Mouse (Mus musculus) liver, embryonic 16.5 days (tissue): Measurements from ENCODE around the gene 9430015G10Rik. TPM values are rescaled to one million over a fixed set of nuclear protein-coding genes. Genes with fewer than 3 reads are reported as not detected.

Experiments used
- polyA plus RNA-seq: library from polyadenylated mRNA; unstranded; fragments of >200 nt; fragmentation: Nextera tagmentation; extraction: Ambion mirVana; gene quantifications from 2 replicates; pipeline ENCODE4 v1.2.1, GENCODE M21; 2015

9430015G10Rik gene
- polyA plus RNA-seq, 1 experiment from 2014 or later, result 13.4 TPM

Other genes with a start within 250 kb of the 9430015G10Rik start
- gene Tas1r3, start 246.6 kb upstream of the 9430015G10Rik start, polyA plus RNA-seq, result 0.11 and 0.14 TPM in 2 replicates
- gene Cptp, start 240.5 kb upstream of the 9430015G10Rik start, polyA plus RNA-seq, result 7.1 and 8.4 TPM in 2 replicates
- gene Ints11, start 240.4 kb upstream of the 9430015G10Rik start, polyA plus RNA-seq, result 31.8 and 33.1 TPM in 2 replicates
- 12.9 and 13.4 TPM in 2 replicates for gene Pusl1, start 218.2 kb upstream of the 9430015G10Rik start, polyA plus RNA-seq
- 5.5 and 5.6 TPM in 2 replicates for gene Acap3, start 218.2 kb upstream of the 9430015G10Rik start, polyA plus RNA-seq
- gene Ube2j2, start 166.2 kb upstream of the 9430015G10Rik start, polyA plus RNA-seq, result 41.1 and 42.2 TPM in 2 replicates
- gene C1qtnf12, start 147.7 kb upstream of the 9430015G10Rik start, polyA plus RNA-seq, result 57.4 and 60.0 TPM in 2 replicates
- 3.3 and 3.6 TPM in 2 replicates for gene B3galt6, start 117.3 kb upstream of the 9430015G10Rik start, polyA plus RNA-seq
- gene Sdf4, start 117.1 kb upstream of the 9430015G10Rik start, polyA plus RNA-seq, result 73.2 and 78.7 TPM in 2 replicates
- gene Tnfrsf4, start 96.1 kb upstream of the 9430015G10Rik start, polyA plus RNA-seq, result 0.22 and 0.37 TPM in 2 replicates
- 0.58 and 0.68 TPM in 2 replicates for gene Tnfrsf18, start 83.8 kb upstream of the 9430015G10Rik start, polyA plus RNA-seq
- gene Ttll10, start 50.6 kb upstream of the 9430015G10Rik start, polyA plus RNA-seq, result 0.29 and 0.33 TPM in 2 replicates
- gene Rnf223, start 20.5 kb downstream of the 9430015G10Rik start, polyA plus RNA-seq, result 0.06 and 0.09 TPM in 2 replicates
- 6.7 and 7.7 TPM in 2 replicates for gene Agrn, start 87.5 kb downstream of the 9430015G10Rik start, polyA plus RNA-seq
- 6.1 and 6.9 TPM in 2 replicates for gene Isg15, start 90.8 kb downstream of the 9430015G10Rik start, polyA plus RNA-seq
- gene AW011738, start 93.3 kb downstream of the 9430015G10Rik start, polyA plus RNA-seq, result 1.0 and 1.2 TPM in 2 replicates
- gene Perm1, start 105.9 kb downstream of the 9430015G10Rik start, polyA plus RNA-seq, result 0.14 and 0.40 TPM in 2 replicates
- gene Plekhn1, start 124.9 kb downstream of the 9430015G10Rik start, polyA plus RNA-seq, result 3.8 and 4.1 TPM in 2 replicates
- 36.0 and 36.2 TPM in 2 replicates for gene Noc2l, start 126.0 kb downstream of the 9430015G10Rik start, polyA plus RNA-seq
- 36.4 and 37.7 TPM in 2 replicates for gene Samd11, start 145.7 kb downstream of the 9430015G10Rik start, polyA plus RNA-seq
- not detected in 2 replicates for gene Vmn2r-ps159, start 221.1 kb downstream of the 9430015G10Rik start, polyA plus RNA-seq